ENCODE assay signal across 8 mouse cellular contexts in the genomic region with DNA sequence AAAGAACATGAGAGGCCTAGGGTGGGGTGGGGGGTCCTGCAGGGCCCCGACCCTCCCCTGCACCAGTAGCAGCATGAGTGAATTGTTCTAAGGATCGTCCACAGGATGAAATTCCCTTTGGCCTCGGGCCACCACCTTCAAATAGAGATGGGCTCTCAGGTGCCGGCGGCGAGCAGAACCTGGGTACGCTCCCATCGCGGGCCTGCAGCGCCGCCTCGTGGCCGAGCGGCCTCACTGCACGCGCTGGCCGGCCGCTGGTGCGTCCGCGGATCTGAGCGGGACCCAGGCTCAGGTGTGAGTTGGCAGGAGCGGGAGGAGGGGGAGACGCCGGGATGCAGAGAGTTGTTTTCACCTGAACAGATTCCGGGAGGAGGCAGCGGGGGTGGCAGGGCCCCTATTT. TPM values are rescaled to one million over a fixed set of nuclear protein-coding genes. Genes with fewer than 3 reads are reported as not detected.
A peak's percentile ranks its signal among the peaks of the same experiment; 100 is the strongest.
DNase-seq lines count a peak whose midpoint lies in the region; ATAC-seq and TF ChIP-seq lines count a peak whose summit lies in the region.

No protein-coding gene starts in this region.

- no peak overlapping the region for H3K4me3 ChIP-seq in heart, postnatal 0 days (ENCODE audit: low read depth, low read length)

- H3K27ac ChIP-seq in heart, postnatal 0 days (ENCODE audit: low read depth): no peak overlapping the region

- peaks cover 57% of the 10 kb centered on the region for H3K27me3 ChIP-seq in heart, postnatal 0 days (ENCODE audit: control insufficient read depth, insufficient read depth, low read length)

- peak; percentile 92 for TF ChIP-seq CTCF in heart, postnatal 0 days (IDR thresholded peaks at IDR 0.05; ENCODE audit: low read depth)

- no peaks in the 10 kb centered on the region for H3K9me3 ChIP-seq in heart, postnatal 0 days (replicated peaks; ENCODE audit: control insufficient read depth, low read length)

- H3K4me1 ChIP-seq in heart, postnatal 0 days (ENCODE audit: control insufficient read depth, insufficient read depth): no peaks in the 10 kb centered on the region

- peak; percentile 71 to 78 for DNase-seq in B cell, adult 2 months
- peak; percentile 74 for DNase-seq in MN1 (ENCODE audit: low spot score)
- DNase-seq in cerebellum, postnatal 36 days: peak; percentile 82
- DNase-seq in heart, postnatal 0 days (ENCODE audit: low spot score): no peak
- peak; percentile 75 to 80 for DNase-seq in kidney, postnatal 4 days
- DNase-seq in lung, postnatal 14 days: peak; percentile 59
- DNase-seq in right cerebral cortex, adult 18-20 months: peak; percentile 37
- no peak for DNase-seq in yolk sac, embryonic 10.5 days (ENCODE audit: low spot score)

- no peak for TF ChIP-seq EP300 in heart, postnatal 0 days (IDR thresholded peaks at IDR 0.05; ENCODE audit: low read depth)

- 0% methylated on average over 27 of the region's 27 CpGs for WGBS in heart, postnatal 0 days

- no peaks in the 10 kb centered on the region for H3K36me3 ChIP-seq in heart, postnatal 0 days (replicated peaks; ENCODE audit: control insufficient read depth, insufficient read depth, low read length)

- no peak overlapping the region for H3K4me2 ChIP-seq in heart, postnatal 0 days (ENCODE audit: low read depth, low read length)

- no peak overlapping the region for H3K9ac ChIP-seq in heart, postnatal 0 days (replicated peaks; ENCODE audit: low read depth, low read length)

- ATAC-seq in heart, postnatal 0 days (ENCODE audit: insufficient read depth, low read depth): peak; percentile 57; the same call in 1 of the 2 replicates

RNA-seq across cellular contexts. Expression of a gene that starts 0.6 kb away (rescaled TPM):
- not detected in 2 replicates for total RNA-seq in heart, postnatal 0 days (2014; rRNA removed; ENCODE audit: low replicate concordance)
- polyA plus RNA-seq in heart, postnatal 0 days (2015; fragmentation: Nextera tagmentation; extraction: Ambion mirVana): 0.03 TPM in 1 of 2 replicates, not detected in the other

RNA-seq across cellular contexts. Expression of a gene that starts 35.7 kb away (rescaled TPM):
- 108 TPM in 2 replicates for total RNA-seq in heart, postnatal 0 days (2014; rRNA removed; ENCODE audit: low replicate concordance)
- 56.7 and 59.7 TPM in 2 replicates for polyA plus RNA-seq in heart, postnatal 0 days (2015; fragmentation: Nextera tagmentation; extraction: Ambion mirVana)

RNA-seq across cellular contexts. Expression of a gene that starts 45.0 kb away (rescaled TPM):
- 11.1 and 13.4 TPM in 2 replicates for total RNA-seq in heart, postnatal 0 days (2014; rRNA removed; ENCODE audit: low replicate concordance)
- 18.5 and 20.1 TPM in 2 replicates for polyA plus RNA-seq in heart, postnatal 0 days (2015; fragmentation: Nextera tagmentation; extraction: Ambion mirVana)

Comparison
In these comparisons a context has a peak if more than half of its experiments do, and no peak if none do; other contexts are left out.
1. DNase-seq: peak in B cell, adult 2 months (2 of 2), MN1 (single experiment), cerebellum, postnatal 36 days (2 of 2), kidney, postnatal 4 days (2 of 2), lung, postnatal 14 days (single experiment) and right cerebral cortex, adult 18-20 months (single experiment); none in heart, postnatal 0 days (single experiment) and yolk sac, embryonic 10.5 days (single experiment).